Mouse (Mus musculus) testis, adult 2 months (tissue): ENCODE data around the gene Mettl1. TPM values are rescaled to one million over a fixed set of nuclear protein-coding genes. Genes with fewer than 3 reads are reported as not detected.

ENCODE experiments used
- H3K27ac ChIP-seq: fragments of 200-500 bp; 2 replicates; pipeline ENCODE4 v1.5.1; 2012; ENCODE audit warnings: low read depth, low read length; ENCODE audit not compliant: control insufficient read depth, insufficient read depth
- H3K27me3 ChIP-seq: fragments of 200-500 bp; 2 replicates; pipeline ENCODE4 v1.6.1; 2012; ENCODE audit warnings: mild to moderate bottlenecking, low read length, moderate library complexity; ENCODE audit not compliant: control insufficient read depth, insufficient read depth
- H3K36me3 ChIP-seq: fragments of 200-500 bp; 2 replicates; pipeline ENCODE4 v1.6.1; 2012; ENCODE audit warnings: mild to moderate bottlenecking, low read length; ENCODE audit not compliant: control insufficient read depth, insufficient read depth
- H3K4me1 ChIP-seq: fragments of 200-500 bp; 2 replicates; pipeline ENCODE4 v1.6.1; 2012; ENCODE audit warnings: low read length; ENCODE audit not compliant: control insufficient read depth, insufficient read depth
- H3K4me3 ChIP-seq: fragments of 200-500 bp; 2 replicates; pipeline ENCODE4 v1.5.1; 2012; ENCODE audit warnings: low read depth, mild to moderate bottlenecking, low read length, moderate library complexity, mixed read lengths; ENCODE audit not compliant: control insufficient read depth
- CTCF ChIP-seq: fragments of 200-500 bp; IDR thresholded peaks from 2 replicates; pipeline ENCODE4 v1.5.1; 2012; ENCODE audit warnings: low read depth, mild to moderate bottlenecking, inconsistent platforms, low read length, moderate library complexity; ENCODE audit not compliant: control insufficient read depth, insufficient read depth, insufficient replicate concordance
- POLR2A ChIP-seq: fragments of 200-500 bp; IDR thresholded peaks from 2 replicates; pipeline ENCODE4 v1.6.1; 2012; ENCODE audit warnings: low read depth, mild to moderate bottlenecking, inconsistent platforms, low read length, moderate library complexity; ENCODE audit not compliant: control insufficient read depth
- polyA plus RNA-seq: library from polyadenylated mRNA; depleted of rRNA; stranded (reverse); fragments of >200 nt; gene quantifications from 2 replicates; pipeline ENCODE4 v1.2.3, GENCODE M21; 2012

The Mettl1 gene
- polyA plus RNA-seq, 1 experiment, result 9.4 TPM

DNA sequence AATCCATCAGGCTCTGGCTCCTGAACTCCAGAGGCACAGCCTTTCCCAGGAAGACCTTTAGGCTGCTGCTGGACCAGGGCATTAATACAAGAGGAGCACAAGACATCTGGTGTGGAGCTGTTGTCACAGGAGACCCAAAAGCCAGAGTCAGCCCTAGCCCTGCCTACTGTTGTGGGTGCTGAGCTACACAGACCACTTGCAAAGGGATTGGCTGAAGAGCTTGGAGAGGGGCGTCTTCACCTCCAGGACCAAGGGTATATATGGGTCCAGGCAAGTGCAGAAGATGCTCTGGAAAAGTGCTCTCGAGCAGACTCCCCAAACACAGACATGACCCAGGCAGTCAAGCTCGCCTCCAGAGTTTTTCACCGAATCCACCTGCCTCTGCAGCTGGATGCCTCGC is 6.7 kb downstream of the Mettl1 start, which contains the start of gene Cyp27b1:
TSS of gene Cyp27b1 (plus strand) at position 297 of the 400 bp plus-strand sequence.
- TF ChIP-seq CTCF (no peak), POLR2A (no peak)
- no peak within 1 kb of the TSS for H3K27ac ChIP-seq
- no peak within 1 kb of the TSS for H3K4me3 ChIP-seq
- no peaks in the 10 kb centered on the region for H3K27me3 ChIP-seq
- no peaks in the 10 kb centered on the region; the same call in 1 of the 2 replicates for H3K36me3 ChIP-seq
- H3K4me1 ChIP-seq, result peaks cover 11% of the 10 kb centered on the region

DNA sequence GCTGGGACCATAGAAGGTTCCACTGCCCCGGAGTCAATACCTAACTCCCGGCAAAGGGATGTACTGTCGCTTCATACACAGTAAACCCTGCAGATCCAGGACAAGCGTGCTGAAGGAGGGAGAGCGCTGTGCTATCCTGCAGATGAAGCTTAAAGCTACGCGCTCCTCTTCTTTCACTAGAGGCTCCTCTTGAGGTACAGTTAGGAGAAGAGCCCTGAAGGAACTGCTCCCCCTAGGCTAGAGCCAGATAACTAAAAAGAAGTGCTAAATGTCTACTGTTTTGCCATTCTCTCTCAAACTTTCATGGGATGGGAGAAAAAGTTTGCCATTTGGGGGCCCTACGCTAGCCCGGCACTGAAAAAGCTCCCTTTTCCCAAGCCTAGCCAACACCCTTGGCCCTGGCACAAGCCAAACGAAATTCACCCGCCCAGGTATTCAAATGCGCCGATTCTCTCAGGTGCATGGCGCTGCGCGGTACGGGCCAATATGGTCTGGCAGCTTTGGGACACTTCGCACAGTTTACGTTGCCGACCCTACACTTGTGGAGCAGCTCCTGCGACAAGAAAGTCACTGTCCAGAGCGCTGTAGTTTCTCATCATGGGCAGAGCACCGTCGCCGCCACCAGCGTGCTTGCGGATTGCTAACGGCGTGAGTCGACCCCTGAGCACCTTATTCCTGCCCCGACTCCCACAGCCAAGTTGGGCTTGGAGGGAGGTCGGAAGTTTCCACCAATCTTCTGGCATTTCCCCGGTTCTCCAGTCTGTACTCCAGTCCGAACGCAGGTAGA is 7.6 kb downstream of the Mettl1 start:
- Histone ChIP-seq H3K36me3 (no peaks in the 10 kb centered on the region; the same call in 1 of the 2 replicates), H3K4me3 (no peak overlapping the region), H3K4me1 (peaks cover 11% of the 10 kb centered on the region), H3K27ac (no peak overlapping the region), H3K27me3 (no peaks in the 10 kb centered on the region)
- TF ChIP-seq CTCF (no peak), POLR2A (no peak)

DNA sequence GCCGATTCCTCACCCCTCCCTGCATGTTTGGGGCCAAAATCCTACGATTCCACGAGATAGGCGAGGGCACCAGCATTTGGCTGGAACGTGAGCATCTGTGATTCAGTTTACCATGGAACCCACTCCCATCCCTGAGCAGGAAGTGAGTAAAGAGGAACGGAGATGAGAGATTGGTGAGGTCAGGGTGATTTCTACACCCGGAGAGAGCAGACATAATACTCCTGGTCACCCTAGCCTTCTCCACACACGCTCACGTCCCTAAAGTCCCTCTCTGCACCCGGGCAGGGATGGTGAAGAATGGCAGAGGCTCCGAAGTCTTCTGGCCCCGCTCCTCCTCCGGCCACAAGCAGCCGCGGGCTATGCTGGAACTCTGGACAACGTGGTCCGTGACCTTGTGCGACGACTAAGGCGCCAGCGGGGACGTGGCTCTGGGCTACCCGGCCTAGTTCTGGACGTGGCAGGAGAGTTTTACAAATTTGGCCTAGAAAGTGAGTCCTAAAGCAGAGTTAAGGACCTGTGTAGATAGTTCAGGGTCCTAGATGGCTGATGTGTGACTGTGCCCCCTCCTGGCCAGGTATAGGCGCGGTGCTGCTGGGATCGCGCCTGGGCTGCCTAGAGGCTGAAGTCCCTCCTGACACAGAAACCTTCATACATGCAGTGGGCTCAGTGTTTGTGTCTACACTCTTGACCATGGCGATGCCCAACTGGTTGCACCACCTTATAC is 8.3 kb downstream of the Mettl1 start:
- Histone ChIP-seq H3K36me3 (no peaks in the 10 kb centered on the region; the same call in 1 of the 2 replicates), H3K4me1 (peaks cover 11% of the 10 kb centered on the region), H3K27ac (no peak overlapping the region), H3K27me3 (no peaks in the 10 kb centered on the region), H3K4me3 (no peak overlapping the region)
- TF ChIP-seq CTCF (no peak), POLR2A (no peak)

DNA sequence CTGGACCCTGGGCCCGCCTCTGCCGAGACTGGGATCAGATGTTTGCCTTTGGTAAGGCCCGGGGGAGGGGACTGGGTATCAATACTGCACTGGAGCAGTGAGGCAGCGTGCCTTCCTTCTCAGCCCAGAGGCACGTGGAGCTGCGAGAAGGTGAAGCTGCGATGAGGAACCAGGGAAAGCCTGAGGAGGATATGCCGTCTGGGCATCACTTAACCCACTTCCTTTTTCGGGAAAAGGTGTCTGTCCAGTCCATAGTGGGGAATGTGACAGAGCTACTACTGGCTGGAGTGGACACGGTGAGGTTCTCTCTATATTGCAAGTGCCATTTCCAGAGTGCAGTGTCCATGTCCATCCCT is 8.9 kb downstream of the Mettl1 start:
- Histone ChIP-seq H3K27ac (no peak overlapping the region), H3K4me3 (no peak overlapping the region), H3K36me3 (no peaks in the 10 kb centered on the region), H3K4me1 (peaks cover 11% of the 10 kb centered on the region), H3K27me3 (no peaks in the 10 kb centered on the region)
- no peak for TF ChIP-seq CTCF
- no peak for TF ChIP-seq POLR2A

DNA sequence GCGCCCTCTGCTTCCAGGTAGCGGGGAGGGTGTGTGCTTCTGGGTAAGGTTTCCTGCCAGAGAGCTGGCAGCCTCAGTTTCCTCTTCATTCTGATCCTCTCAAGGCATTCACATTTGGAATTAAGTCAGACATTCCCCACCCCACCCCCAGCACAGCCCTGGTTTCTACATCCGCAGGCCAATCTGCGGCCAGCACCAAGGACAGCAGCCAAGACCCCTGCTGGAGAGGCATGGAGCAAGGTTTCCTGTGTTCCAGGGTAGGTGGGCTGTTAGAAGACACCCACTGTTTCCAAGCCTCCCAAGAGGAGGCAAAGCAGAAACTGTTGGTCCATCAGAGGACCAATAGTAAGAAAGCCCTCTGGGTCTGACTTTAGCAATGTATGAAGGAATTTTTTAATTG is 13.4 kb downstream of the Mettl1 start:
- Histone ChIP-seq H3K36me3 (no peaks in the 10 kb centered on the region), H3K4me1 (peaks cover 8% of the 10 kb centered on the region), H3K27me3 (no peaks in the 10 kb centered on the region), H3K4me3 (no peak overlapping the region), H3K27ac (no peak overlapping the region)
- TF ChIP-seq POLR2A (no peak), CTCF (no peak)

DNA sequence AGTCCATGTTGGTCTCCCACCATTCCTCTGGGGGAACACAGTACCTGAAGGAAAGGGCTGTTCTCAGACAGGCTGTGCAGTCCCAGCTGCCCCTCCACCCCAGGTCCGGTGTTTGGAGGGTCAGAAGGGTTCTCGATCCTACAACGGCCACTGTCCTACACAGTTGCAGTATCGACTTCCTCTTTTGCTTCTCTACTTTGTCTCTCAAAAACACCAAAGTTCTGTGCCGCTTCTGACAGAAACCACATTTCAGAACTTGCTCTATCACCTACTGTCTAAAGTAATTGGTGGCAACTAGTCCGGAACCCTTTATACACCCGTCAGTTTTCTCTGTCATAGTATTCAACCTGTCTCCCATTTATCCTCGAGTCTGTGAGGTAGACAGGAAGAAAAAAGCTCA is 14.2 kb downstream of the Mettl1 start:
- H3K4me1 ChIP-seq, result peaks cover 8% of the 10 kb centered on the region
- H3K27me3 ChIP-seq, result no peaks in the 10 kb centered on the region
- no peak for TF ChIP-seq POLR2A
- TF ChIP-seq CTCF, result no peak
- H3K36me3 ChIP-seq, result no peaks in the 10 kb centered on the region
- H3K27ac ChIP-seq, result no peak overlapping the region
- no peak overlapping the region for H3K4me3 ChIP-seq

DNA sequence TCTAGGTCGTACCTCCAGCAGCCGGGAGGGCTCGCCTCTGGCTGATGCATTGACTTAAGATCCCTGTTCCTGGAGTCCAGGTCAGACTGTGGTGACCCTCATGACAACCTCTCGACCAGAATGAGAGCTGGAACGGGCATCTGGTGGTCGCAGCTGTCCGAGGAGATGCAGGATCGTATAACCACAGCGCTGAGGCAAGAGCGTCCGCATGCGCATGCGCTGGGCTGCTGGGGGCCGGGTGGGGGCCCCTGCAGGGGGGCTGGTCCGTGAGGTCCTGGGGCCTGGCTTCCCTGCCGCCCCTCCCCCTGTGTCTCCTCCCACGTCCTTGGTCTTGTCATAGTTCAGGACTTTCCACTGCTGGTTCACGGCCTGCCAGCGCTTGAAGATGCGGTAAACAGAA is 15.3 kb downstream of the Mettl1 start:
- TF ChIP-seq POLR2A, result no peak
- no peak for TF ChIP-seq CTCF
- no peak overlapping the region for H3K27ac ChIP-seq
- no peaks in the 10 kb centered on the region for H3K36me3 ChIP-seq
- no peak overlapping the region for H3K4me3 ChIP-seq
- H3K27me3 ChIP-seq, result no peaks in the 10 kb centered on the region
- H3K4me1 ChIP-seq, result peaks cover 10% of the 10 kb centered on the region
